Mouse (Mus musculus) liver, adult 2 months (tissue): ENCODE measurements at regions not wholly inside any gene's neighbourhood (a gene's known extent, or its start where the extent isn't known, plus 50 kb on each side); places are given as distances from the start of the nearest gene placed in this dataset.

Source experiments
- DNase-seq: peaks from one replicate; pipeline ENCODE4 v3.0.0-alpha.2; 2011; ENCODE audit warnings: low read depth, low spot score; ENCODE audit errors: extremely low read depth
- H3K27ac ChIP-seq: fragments of 200-500 bp; replicated peaks from 2 replicates; pipeline ENCODE4 v1.5.1; 2012; ENCODE audit warnings: low read depth, mild to moderate bottlenecking, control low read depth, inconsistent platforms, low read length; ENCODE audit not compliant: insufficient read depth
- H3K27me3 ChIP-seq: fragments of 200-500 bp; 2 replicates; pipeline ENCODE4 v1.6.1; 2012; ENCODE audit warnings: mild to moderate bottlenecking, moderate library complexity, low read length, inconsistent platforms; ENCODE audit not compliant: control insufficient read depth, insufficient read depth
- H3K36me3 ChIP-seq: fragments of 200-500 bp; 2 replicates; pipeline ENCODE4 v1.6.1; 2012; ENCODE audit warnings: low read length, inconsistent platforms; ENCODE audit not compliant: control insufficient read depth, insufficient read depth
- H3K4me1 ChIP-seq: fragments of 200-500 bp; 2 replicates; pipeline ENCODE4 v1.6.1; 2011; ENCODE audit warnings: low read length; ENCODE audit not compliant: control insufficient read depth, insufficient read depth
- H3K4me3 ChIP-seq: fragments of 200-500 bp; 2 replicates; pipeline ENCODE4 v1.5.1; 2011; ENCODE audit warnings: low read depth, mild to moderate bottlenecking, control low read depth, low read length, moderate library complexity; ENCODE audit not compliant: insufficient read depth
- H3K79me2 ChIP-seq: fragments of 200-500 bp; 2 replicates; pipeline ENCODE4 v1.6.1; 2012; ENCODE audit warnings: inconsistent platforms, mild to moderate bottlenecking, low read length, moderate library complexity; ENCODE audit not compliant: control insufficient read depth, insufficient read depth
- H3K9ac ChIP-seq: fragments of 200-500 bp; 2 replicates; pipeline ENCODE4 v1.6.1; 2012; ENCODE audit warnings: low read depth, mild to moderate bottlenecking, control low read depth, inconsistent platforms, low read length
- CTCF ChIP-seq: fragments of 200-500 bp; IDR thresholded peaks from 2 replicates; pipeline ENCODE4 v1.5.1; 2011; ENCODE audit warnings: low read depth, low read length, control low read depth
- POLR2A ChIP-seq: fragments of 200-500 bp; IDR thresholded peaks from 2 replicates; pipeline ENCODE4 v1.6.1; 2011; ENCODE audit warnings: low read length, control low read depth; ENCODE audit not compliant: insufficient read depth; ENCODE audit errors: extremely low read depth
- WGBS: fragments of 180-500 bp; shearing (Covaris S2); methylation state at CpG from one replicate; pipeline ENCODE4 v1.1.7; 2018; 5-methylcytosine and 5-hydroxymethylcytosine counted together

- TF ChIP-seq POLR2A = no peak
- TF ChIP-seq CTCF = no peak
- Histone ChIP-seq H3K79me2 (no peaks in the 10 kb centered on the region), H3K27me3 (no peaks in the 10 kb centered on the region), H3K9ac (no peak overlapping the region), H3K4me1 (no peaks in the 10 kb centered on the region), H3K36me3 (no peaks in the 10 kb centered on the region), H3K4me3 (no peak overlapping the region), H3K27ac (no peak overlapping the region)
- WGBS = 81% methylated on average over 1 of the region's 1 CpGs
- no peak for DNase-seq
Observed at GRCm38 (mm10) chr2:75442632-75443031, 216.4 kb upstream of the Hnrnpa3 start.

- Histone ChIP-seq H3K79me2 (no peaks in the 10 kb centered on the region), H3K4me1 (no peaks in the 10 kb centered on the region), H3K9ac (no peak overlapping the region), H3K27ac (no peak overlapping the region), H3K36me3 (no peaks in the 10 kb centered on the region), H3K27me3 (no peaks in the 10 kb centered on the region), H3K4me3 (no peak overlapping the region)
- no peak for DNase-seq
- TF ChIP-seq CTCF (no peak), POLR2A (no peak)
Observed at GRCm38 (mm10) chr2:75445189-75445588, 213.9 kb upstream of the Hnrnpa3 start.

DNA sequence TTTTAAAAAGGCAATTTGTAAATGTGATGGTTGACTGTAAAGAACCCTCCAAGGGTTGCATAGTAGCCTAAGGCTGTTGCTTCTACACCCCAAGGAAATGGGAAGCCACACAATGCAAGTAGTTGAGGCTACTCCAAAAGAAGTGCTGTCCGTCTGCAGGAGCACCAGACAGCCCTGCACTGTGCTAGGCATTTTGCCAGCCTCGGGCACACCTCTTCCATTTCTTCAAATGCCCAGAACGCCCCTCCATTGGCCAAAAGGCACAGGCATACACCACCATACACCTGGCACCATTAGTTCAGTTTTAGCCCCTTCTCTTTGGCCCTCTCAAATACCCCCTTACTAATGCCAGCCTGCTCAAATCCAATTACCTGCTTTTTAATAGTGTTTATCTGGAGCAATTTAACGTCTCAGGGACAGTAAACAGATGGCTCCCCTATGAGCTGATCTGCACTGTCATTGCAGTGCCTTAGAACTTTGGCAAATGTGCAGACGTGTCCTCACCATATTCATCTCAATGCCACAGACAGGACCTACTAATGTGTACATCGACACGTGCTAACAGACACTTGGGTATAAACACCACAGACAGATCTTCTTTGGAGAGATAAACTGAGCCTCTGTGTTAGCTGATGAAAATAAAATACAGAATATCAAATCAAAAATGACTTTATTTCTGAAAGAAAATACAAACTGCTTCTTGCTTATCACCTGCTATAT lies 211.9 kb upstream of the Hnrnpa3 start:
- DNase-seq = no peak
- Histone ChIP-seq H3K27me3 (no peaks in the 10 kb centered on the region), H3K27ac (no peak overlapping the region), H3K9ac (no peak overlapping the region), H3K4me1 (no peaks in the 10 kb centered on the region), H3K36me3 (no peaks in the 10 kb centered on the region), H3K4me3 (no peak overlapping the region), H3K79me2 (no peaks in the 10 kb centered on the region)
- WGBS = 70% methylated on average over 7 of the region's 7 CpGs
- no peak for TF ChIP-seq POLR2A
- no peak for TF ChIP-seq CTCF

- Histone ChIP-seq H3K9ac (no peak overlapping the region), H3K27me3 (no peaks in the 10 kb centered on the region), H3K27ac (no peak overlapping the region), H3K79me2 (no peaks in the 10 kb centered on the region), H3K36me3 (no peaks in the 10 kb centered on the region), H3K4me3 (no peak overlapping the region), H3K4me1 (no peaks in the 10 kb centered on the region)
- TF ChIP-seq CTCF (no peak), POLR2A (no peak)
- WGBS = 78% methylated on average over 5 of the region's 5 CpGs
- DNase-seq = no peak
Observed at GRCm38 (mm10) chr2:75448221-75448620, 210.8 kb upstream of the Hnrnpa3 start.

DNA sequence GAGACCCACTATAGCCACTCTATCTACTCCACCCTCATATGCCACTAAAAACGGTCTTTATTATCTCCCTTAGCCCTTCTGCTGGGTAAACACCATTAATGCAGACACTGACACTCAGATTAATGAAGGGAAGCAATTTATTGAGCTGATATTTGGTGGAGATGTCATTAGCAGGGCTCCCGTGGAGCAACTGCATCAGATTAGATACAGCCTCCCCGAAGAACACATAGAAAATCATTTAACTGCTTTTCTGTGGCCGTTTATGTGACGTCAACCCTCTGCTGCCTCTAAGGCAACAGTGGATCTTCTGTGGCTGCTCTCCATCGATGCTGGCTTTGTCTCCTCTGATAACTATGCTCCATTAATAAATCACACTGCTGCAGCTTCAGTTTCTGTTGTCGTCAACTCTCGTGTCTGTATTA lies 207.2 kb upstream of the Hnrnpa3 start:
- TF ChIP-seq CTCF (no peak), POLR2A (no peak)
- Histone ChIP-seq H3K27me3 (no peaks in the 10 kb centered on the region), H3K79me2 (no peaks in the 10 kb centered on the region), H3K27ac (no peak overlapping the region), H3K4me1 (no peaks in the 10 kb centered on the region), H3K9ac (no peak overlapping the region), H3K4me3 (no peak overlapping the region), H3K36me3 (no peaks in the 10 kb centered on the region)
- 71% methylated on average over 8 of the region's 8 CpGs for WGBS
- no peak for DNase-seq
